Mouse (Mus musculus): ENCODE measurements around the gene Csf3. TPM values are rescaled to one million over a fixed set of nuclear protein-coding genes. Genes with fewer than 3 reads are reported as not detected.
A peak's percentile ranks its signal among the peaks of the same experiment; 100 is the strongest.

The Csf3 gene
- polyA plus RNA-seq, 1 experiment from 2014 or later = not detected

- Histone ChIP-seq H3K27ac (ENCODE audit: low read depth) (peak overlapping the region; percentile 62; the same call in 1 of the 2 replicates), H3K4me1 (ENCODE audit: insufficient read depth) (peaks cover 84% of the 10 kb centered on the region), H3K9ac (replicated peaks) (no peak overlapping the region), H3K4me3 (ENCODE audit: low read depth, low read length) (no peak overlapping the region), H3K4me2 (ENCODE audit: low read depth, low read length) (peak overlapping the region; percentile 73), H3K27me3 (ENCODE audit: insufficient read depth, low read length) (no peaks in the 10 kb centered on the region), H3K36me3 (replicated peaks; ENCODE audit: insufficient read depth, low read length) (no peaks in the 10 kb centered on the region), H3K9me3 (ENCODE audit: low read length) (no peaks in the 10 kb centered on the region)
- ATAC-seq = no peak
- 36% methylated on average over 6 of the region's 6 CpGs for WGBS (ENCODE audit: insufficient replicate concordance)
- TF ChIP-seq EP300 (IDR thresholded peaks at IDR 0.05; ENCODE audit: low read depth) (no peak), CTCF (IDR thresholded peaks at IDR 0.05; ENCODE audit: low read depth) (no peak; the same call in 1 of the 2 replicates)
- DNase-seq = no peak
Measured at GRCm38 (mm10) chr11:98747804-98748505, 46.9 kb downstream of the Csf3 start.

GRCm38 (mm10) chr11:98748506-98749416 lies 47.7 kb downstream of the Csf3 start:
- WGBS (ENCODE audit: insufficient replicate concordance) = 45% methylated on average over 15 of the region's 15 CpGs
- H3K27me3 ChIP-seq (ENCODE audit: insufficient read depth, low read length) = no peaks in the 10 kb centered on the region
- DNase-seq (no peak), ATAC-seq (no peak)
- no peak overlapping the region for H3K4me2 ChIP-seq (ENCODE audit: low read depth, low read length)
- no peaks in the 10 kb centered on the region for H3K9me3 ChIP-seq (ENCODE audit: low read length)
- no peak overlapping the region for H3K4me3 ChIP-seq (ENCODE audit: low read depth, low read length)
- H3K27ac ChIP-seq (ENCODE audit: low read depth) = 0 out of 2 replicates have a peak overlapping the region, but pooled peaks have one; percentile 62
- H3K9ac ChIP-seq (replicated peaks) = no peak overlapping the region
- H3K36me3 ChIP-seq (replicated peaks; ENCODE audit: insufficient read depth, low read length) = no peaks in the 10 kb centered on the region
- peaks cover 84% of the 10 kb centered on the region for H3K4me1 ChIP-seq (ENCODE audit: insufficient read depth)
- peak; percentile 29; the same call in 1 of the 2 replicates for TF ChIP-seq CTCF (IDR thresholded peaks at IDR 0.05; ENCODE audit: low read depth)
- no peak for TF ChIP-seq EP300 (IDR thresholded peaks at IDR 0.05; ENCODE audit: low read depth)

GRCm38 (mm10) chr11:98749716-98750115 lies 48.7 kb downstream of the Csf3 start:
- WGBS (ENCODE audit: insufficient replicate concordance) = 73% methylated on average over 5 of the region's 5 CpGs
- DNase-seq = no peak
- ATAC-seq = no peak

GRCm38 (mm10) chr11:98750351-98751201 lies 49.5 kb downstream of the Csf3 start:
- Histone ChIP-seq H3K4me1 (ENCODE audit: insufficient read depth) (peaks cover 92% of the 10 kb centered on the region), H3K27me3 (ENCODE audit: insufficient read depth, low read length) (no peaks in the 10 kb centered on the region), H3K27ac (ENCODE audit: low read depth) (peak overlapping the region; percentile 44), H3K36me3 (replicated peaks; ENCODE audit: insufficient read depth, low read length) (no peaks in the 10 kb centered on the region), H3K4me2 (ENCODE audit: low read depth, low read length) (peak overlapping the region; percentile 45), H3K4me3 (ENCODE audit: low read depth, low read length) (no peak overlapping the region), H3K9me3 (ENCODE audit: low read length) (no peaks in the 10 kb centered on the region), H3K9ac (replicated peaks) (peak overlapping the region; percentile 54)
- ATAC-seq = no peak
- WGBS (ENCODE audit: insufficient replicate concordance) = 28% methylated on average over 16 of the region's 17 CpGs
- TF ChIP-seq EP300 (IDR thresholded peaks at IDR 0.05; ENCODE audit: low read depth) (no peak), CTCF (IDR thresholded peaks at IDR 0.05; ENCODE audit: low read depth) (no peak)
- peak; percentile 71 for DNase-seq

More at GRCm38 (mm10) chr11:98749716-98750115, 48.7 kb downstream of the Csf3 start:
- TF ChIP-seq EP300 (IDR thresholded peaks at IDR 0.05; ENCODE audit: low read depth) = no peak
- no peak for TF ChIP-seq CTCF (IDR thresholded peaks at IDR 0.05; ENCODE audit: low read depth)
- Histone ChIP-seq H3K36me3 (replicated peaks; ENCODE audit: insufficient read depth, low read length) (no peaks in the 10 kb centered on the region), H3K27me3 (ENCODE audit: insufficient read depth, low read length) (no peaks in the 10 kb centered on the region), H3K4me1 (ENCODE audit: insufficient read depth) (peaks cover 86% of the 10 kb centered on the region), H3K27ac (ENCODE audit: low read depth) (no peak overlapping the region), H3K4me3 (ENCODE audit: low read depth, low read length) (no peak overlapping the region), H3K9me3 (ENCODE audit: low read length) (no peaks in the 10 kb centered on the region), H3K9ac (replicated peaks) (no peak overlapping the region), H3K4me2 (ENCODE audit: low read depth, low read length) (no peak overlapping the region)

GRCm38 (mm10) chr11:98751221-98751782 lies 50.2 kb downstream of the Csf3 start:
- no peaks in the 10 kb centered on the region for H3K36me3 ChIP-seq (replicated peaks; ENCODE audit: insufficient read depth, low read length)
- peaks cover 94% of the 10 kb centered on the region for H3K4me1 ChIP-seq (ENCODE audit: insufficient read depth)
- TF ChIP-seq EP300 (IDR thresholded peaks at IDR 0.05; ENCODE audit: low read depth) (no peak), CTCF (IDR thresholded peaks at IDR 0.05; ENCODE audit: low read depth) (no peak)
- no peaks in the 10 kb centered on the region for H3K27me3 ChIP-seq (ENCODE audit: insufficient read depth, low read length)
- DNase-seq (peak; percentile 38), ATAC-seq (0 out of 2 replicates have a peak, but pooled peaks have one; percentile 1)
- H3K9me3 ChIP-seq (ENCODE audit: low read length) = no peaks in the 10 kb centered on the region
- peak overlapping the region; percentile 44 for H3K27ac ChIP-seq (ENCODE audit: low read depth)
- peak overlapping the region; percentile 54 for H3K9ac ChIP-seq (replicated peaks)
- peak overlapping the region; percentile 7; the same call in 1 of the 2 replicates for H3K4me3 ChIP-seq (ENCODE audit: low read depth, low read length)
- H3K4me2 ChIP-seq (ENCODE audit: low read depth, low read length) = peak overlapping the region; percentile 45
- WGBS (ENCODE audit: insufficient replicate concordance) = 28% methylated on average over 6 of the region's 6 CpGs
